Mouse (Mus musculus) embryonic facial prominence, embryonic 13.5 days (tissue): ENCODE data around the gene Gm28729. TPM values are rescaled to one million over a fixed set of nuclear protein-coding genes. Genes with fewer than 3 reads are reported as not detected.

Experiments
- ATAC-seq: fragments of 200-750 bp; cut with Nextera tagmentation; 2 replicates; pipeline ENCODE4 v1.8.0; 2017; ENCODE audit warnings: low read depth; ENCODE audit not compliant: insufficient number of reproducible peaks, insufficient read depth, low FRiP score, low TSS enrichment
- H3K27ac ChIP-seq: fragments of 300-500 bp; sonication (generic); 2 replicates; pipeline ENCODE4 v1.5.1; 2015; ENCODE audit warnings: moderate library complexity, mild to moderate bottlenecking, inconsistent platforms
- H3K27me3 ChIP-seq: fragments of 300-500 bp; sonication (generic); 2 replicates; pipeline ENCODE4 v1.6.1; 2015; ENCODE audit warnings: mild to moderate bottlenecking, inconsistent platforms
- H3K36me3 ChIP-seq: fragments of 300-500 bp; sonication (generic); 2 replicates; pipeline ENCODE4 v1.6.1; 2015; ENCODE audit warnings: mild to moderate bottlenecking, inconsistent platforms
- H3K4me1 ChIP-seq: fragments of 300-500 bp; sonication (generic); 2 replicates; pipeline ENCODE4 v1.6.1; 2015; ENCODE audit warnings: inconsistent platforms
- H3K4me2 ChIP-seq: fragments of 300-500 bp; sonication (generic); 2 replicates; pipeline ENCODE4 v1.6.1; 2015; ENCODE audit warnings: moderate library complexity, mild to moderate bottlenecking, inconsistent platforms
- H3K4me3 ChIP-seq: fragments of 300-500 bp; sonication (generic); 2 replicates; pipeline ENCODE4 v1.5.1; 2015; ENCODE audit warnings: mild to moderate bottlenecking, inconsistent platforms
- H3K9ac ChIP-seq: fragments of 300-500 bp; sonication (generic); 2 replicates; pipeline ENCODE4 v1.6.1; 2015; ENCODE audit warnings: mild to moderate bottlenecking, inconsistent platforms
- H3K9me3 ChIP-seq: fragments of 300-500 bp; sonication (generic); 2 replicates; pipeline ENCODE4 v1.6.1; 2016; ENCODE audit warnings: inconsistent platforms
- WGBS: fragments of 180-500 bp; shearing (Covaris S2); methylation state at CpG from one replicate; pipeline ENCODE4 v1.1.7; 2015; ENCODE audit warnings: mixed read lengths; 5-methylcytosine and 5-hydroxymethylcytosine counted together
- polyA plus RNA-seq: library from polyadenylated mRNA; unstranded; fragments of >200 nt; fragmentation: Nextera tagmentation; extraction: Ambion mirVana; gene quantifications from 2 replicates; pipeline ENCODE4 v1.2.1, GENCODE M21; 2015

Gm28729 gene
- not detected in 2 replicates for polyA plus RNA-seq

DNA sequence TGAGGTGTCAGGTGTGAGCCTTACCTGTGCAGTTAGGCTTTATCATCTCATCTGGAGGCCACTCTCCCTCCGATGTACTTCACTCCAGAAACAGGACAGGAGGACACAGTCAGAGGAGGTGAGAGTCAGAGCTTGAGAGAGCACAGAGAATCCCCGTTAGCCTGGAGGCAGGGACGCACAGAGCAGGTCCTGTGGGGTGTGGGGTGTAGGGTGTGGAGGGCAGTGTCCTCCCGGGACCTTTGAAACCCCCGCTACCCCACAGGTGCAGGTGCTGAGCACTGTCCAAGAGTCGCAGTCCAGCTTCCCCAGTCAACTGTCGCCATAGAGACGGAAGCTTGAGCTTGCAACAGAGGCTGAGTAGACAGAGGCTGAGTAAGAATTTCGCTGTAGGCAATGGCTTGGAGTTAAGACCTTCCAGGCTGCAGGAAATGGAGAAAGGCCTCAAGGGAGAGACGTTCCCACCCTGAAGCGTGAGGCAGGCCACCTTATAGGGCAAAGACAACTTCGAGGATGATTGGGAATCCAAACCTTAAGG is at the start of gene Gm28729:
Gm28729 (minus strand) TSS at position 293 of the 535 bp plus-strand sequence.
- no peak within 1 kb of the TSS for H3K9ac ChIP-seq
- H3K4me2 ChIP-seq, result no peak within 1 kb of the TSS
- H3K4me3 ChIP-seq, result no peak within 1 kb of the TSS
- 46% methylated on average over 12 of the region's 12 CpGs for WGBS
- H3K36me3 ChIP-seq, result no peaks in the 10 kb centered on the region
- ATAC-seq, result no peak
- no peak within 1 kb of the TSS for H3K27ac ChIP-seq
- H3K27me3 ChIP-seq, result no peaks in the 10 kb centered on the region
- no peaks in the 10 kb centered on the region for H3K4me1 ChIP-seq
- no peaks in the 10 kb centered on the region for H3K9me3 ChIP-seq

DNA sequence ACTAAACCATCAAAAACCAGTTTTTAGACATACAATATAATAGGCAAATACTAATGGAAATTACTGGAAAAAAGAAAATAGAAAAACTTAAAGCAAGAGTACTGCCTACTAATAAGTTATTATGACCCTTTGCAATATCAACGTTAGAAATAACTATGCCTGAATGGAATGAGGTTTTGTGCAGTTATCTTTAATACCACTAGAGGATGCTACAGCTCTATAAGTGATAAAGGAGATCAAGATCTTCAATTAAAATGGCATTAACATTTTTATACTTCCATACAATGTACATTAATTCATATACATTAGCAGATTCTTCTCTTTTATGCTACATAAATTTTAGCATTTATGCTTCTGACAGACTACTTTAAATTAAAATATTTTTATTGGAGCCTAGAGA is 48.2 kb upstream of the Gm28729 start:
- H3K4me3 ChIP-seq, result no peak overlapping the region
- H3K27me3 ChIP-seq, result no peaks in the 10 kb centered on the region
- 16% methylated on average over 1 of the region's 1 CpGs for WGBS
- no peak for ATAC-seq
- H3K36me3 ChIP-seq, result peaks cover 29% of the 10 kb centered on the region
- no peak overlapping the region for H3K9ac ChIP-seq
- H3K9me3 ChIP-seq, result no peaks in the 10 kb centered on the region
- no peak overlapping the region for H3K27ac ChIP-seq
- H3K4me1 ChIP-seq, result no peaks in the 10 kb centered on the region; the same call in 1 of the 2 replicates
- H3K4me2 ChIP-seq, result no peak overlapping the region

DNA sequence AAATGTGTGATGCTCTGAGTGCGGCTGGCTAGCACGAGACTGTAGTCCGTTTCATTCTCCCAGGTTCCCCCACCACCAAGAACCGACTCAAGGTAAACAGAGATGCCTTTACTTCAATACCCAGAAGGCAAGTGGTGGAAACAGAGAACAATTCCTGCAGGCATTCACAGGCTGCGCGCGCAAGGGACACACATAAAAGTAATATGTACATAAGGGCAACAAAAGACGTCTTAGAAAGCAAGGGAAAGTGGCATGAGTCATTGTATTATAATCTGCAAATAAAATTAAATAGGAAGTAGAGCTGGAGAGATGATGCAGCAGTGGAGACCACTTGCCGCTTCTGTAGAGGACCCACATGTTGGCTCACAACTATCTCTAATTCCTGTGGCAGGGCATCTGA is 47.7 kb upstream of the Gm28729 start:
- no peaks in the 10 kb centered on the region for H3K9me3 ChIP-seq
- no peak overlapping the region for H3K4me3 ChIP-seq
- WGBS, result 89% methylated on average over 9 of the region's 9 CpGs
- no peak overlapping the region for H3K27ac ChIP-seq
- H3K36me3 ChIP-seq, result peaks cover 29% of the 10 kb centered on the region
- ATAC-seq, result no peak
- H3K27me3 ChIP-seq, result no peaks in the 10 kb centered on the region
- no peaks in the 10 kb centered on the region for H3K4me1 ChIP-seq
- no peak overlapping the region for H3K9ac ChIP-seq
- H3K4me2 ChIP-seq, result no peak overlapping the region

DNA sequence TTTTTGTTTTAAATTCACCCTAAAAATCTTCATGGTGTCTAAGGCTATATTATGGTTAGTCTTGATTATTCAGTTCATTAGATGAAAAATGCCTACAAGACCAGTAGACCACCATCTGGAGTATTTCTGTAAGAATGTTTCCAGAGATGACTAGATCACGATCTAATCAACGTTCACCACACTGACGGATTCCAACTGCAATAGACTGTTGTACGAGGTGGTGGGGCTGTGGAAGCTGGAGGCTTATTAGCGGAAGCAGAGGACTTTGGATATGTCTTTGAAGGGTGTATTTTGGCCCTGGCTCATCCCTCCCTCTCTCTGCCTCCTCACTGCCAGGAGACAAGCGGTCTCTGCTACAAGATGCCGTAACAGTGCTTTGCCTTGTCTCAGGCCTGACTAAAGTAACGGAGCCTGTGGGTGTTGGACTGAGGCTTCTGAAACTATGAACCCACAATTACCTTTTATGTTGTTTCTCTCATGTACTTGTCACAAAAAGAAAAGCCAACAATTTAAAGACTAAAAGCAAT is 41.5 kb upstream of the Gm28729 start:
- Histone ChIP-seq H3K9ac (no peak overlapping the region), H3K9me3 (no peaks in the 10 kb centered on the region), H3K4me1 (no peaks in the 10 kb centered on the region), H3K27ac (no peak overlapping the region), H3K4me2 (no peak overlapping the region), H3K27me3 (no peaks in the 10 kb centered on the region), H3K36me3 (peaks cover 49% of the 10 kb centered on the region), H3K4me3 (no peak overlapping the region)
- 82% methylated on average over 8 of the region's 8 CpGs for WGBS
- no peak for ATAC-seq

DNA sequence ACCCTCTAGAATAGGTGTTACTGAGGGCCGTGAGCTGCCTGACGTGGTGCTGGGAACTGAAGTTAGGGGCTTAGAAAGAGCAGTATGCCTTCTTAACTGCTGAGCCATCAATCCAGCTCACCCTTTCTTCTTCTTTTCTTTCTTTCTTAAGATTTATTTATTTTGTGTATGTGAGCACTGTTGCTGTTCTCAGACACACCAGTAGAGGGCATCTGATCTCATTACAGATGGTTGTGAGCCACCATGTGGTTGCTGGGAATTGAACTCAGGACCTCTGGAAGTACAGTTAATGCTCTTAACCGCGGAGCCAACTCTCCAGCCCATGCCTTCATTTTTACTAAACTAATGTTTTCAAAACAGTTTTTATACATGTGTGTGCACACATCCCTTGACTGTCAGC is 38.4 kb upstream of the Gm28729 start:
- Histone ChIP-seq H3K9me3 (no peaks in the 10 kb centered on the region), H3K27ac (no peak overlapping the region), H3K36me3 (peaks cover 53% of the 10 kb centered on the region), H3K4me2 (no peak overlapping the region), H3K27me3 (no peaks in the 10 kb centered on the region), H3K4me3 (no peak overlapping the region), H3K9ac (no peak overlapping the region), H3K4me1 (no peaks in the 10 kb centered on the region)
- 97% methylated on average over 4 of the region's 4 CpGs for WGBS
- ATAC-seq, result no peak

DNA sequence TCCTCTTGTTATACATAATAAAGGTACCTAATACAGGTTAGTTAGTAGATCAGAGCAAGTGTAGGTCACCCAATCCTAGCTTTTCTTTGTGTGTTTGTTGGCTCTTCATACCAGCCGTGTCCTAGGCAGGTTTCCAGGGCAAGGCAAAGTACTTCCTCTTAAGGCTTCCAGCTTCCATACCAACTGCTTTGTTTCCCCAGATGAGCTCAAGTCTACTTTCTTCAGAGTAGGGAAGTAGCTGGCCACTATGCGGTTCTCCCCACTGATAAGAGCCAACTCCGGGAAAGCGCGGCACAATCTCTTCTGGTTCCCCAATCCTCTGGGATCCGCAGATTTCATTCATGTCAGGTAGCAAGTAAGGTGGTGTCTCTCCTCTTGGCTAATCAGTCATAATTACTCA is 34.1 kb upstream of the Gm28729 start:
- no peak overlapping the region for H3K4me2 ChIP-seq
- no peaks in the 10 kb centered on the region for H3K9me3 ChIP-seq
- no peaks in the 10 kb centered on the region for H3K4me1 ChIP-seq
- H3K36me3 ChIP-seq, result peaks cover 47% of the 10 kb centered on the region
- 97% methylated on average over 6 of the region's 6 CpGs for WGBS
- no peak overlapping the region for H3K27ac ChIP-seq
- H3K27me3 ChIP-seq, result no peaks in the 10 kb centered on the region
- H3K9ac ChIP-seq, result no peak overlapping the region
- H3K4me3 ChIP-seq, result no peak overlapping the region
- no peak for ATAC-seq

DNA sequence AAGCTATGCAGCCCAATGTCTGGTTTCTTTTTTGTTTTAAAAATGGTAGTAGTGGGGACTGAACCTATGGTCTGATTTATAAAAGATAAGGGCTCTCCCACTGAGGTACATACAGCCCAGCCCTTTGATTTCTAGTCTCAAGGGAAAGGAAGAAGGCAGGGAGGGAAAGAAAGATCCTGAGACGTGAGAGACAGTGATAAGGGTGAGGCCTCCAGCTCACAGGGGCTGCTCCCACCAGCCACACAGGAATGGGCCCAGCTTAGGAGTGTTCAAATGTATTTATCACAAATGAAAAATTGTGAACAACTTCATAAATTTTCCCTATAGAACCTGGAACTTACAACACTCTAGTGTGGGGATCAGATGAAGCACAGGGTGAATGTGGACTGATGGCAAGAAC is 33.5 kb upstream of the Gm28729 start:
- Histone ChIP-seq H3K36me3 (peaks cover 41% of the 10 kb centered on the region), H3K9me3 (no peaks in the 10 kb centered on the region), H3K9ac (no peak overlapping the region), H3K27ac (no peak overlapping the region), H3K4me1 (no peaks in the 10 kb centered on the region), H3K4me3 (no peak overlapping the region), H3K4me2 (no peak overlapping the region), H3K27me3 (no peaks in the 10 kb centered on the region)
- 62% methylated on average over 1 of the region's 1 CpGs for WGBS
- no peak for ATAC-seq

DNA sequence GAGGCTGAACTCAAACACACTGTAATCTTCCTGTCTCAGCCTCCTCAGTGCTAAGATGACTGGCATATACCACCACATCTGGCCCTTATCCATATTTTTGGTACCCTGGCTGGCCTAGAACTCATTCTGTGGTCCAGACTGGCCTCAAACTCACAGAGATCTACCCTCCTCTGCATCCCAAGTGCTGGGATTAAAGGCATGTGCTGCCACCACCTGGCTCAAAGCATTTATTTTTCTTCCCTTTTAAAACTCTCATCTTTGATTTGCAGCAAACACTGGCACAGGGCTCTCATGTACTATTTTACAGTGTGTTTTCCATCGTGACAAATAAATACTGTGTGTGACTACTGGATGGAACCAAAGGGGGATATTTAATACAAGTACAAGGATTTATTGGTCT is 29.0 kb upstream of the Gm28729 start:
- no peaks in the 10 kb centered on the region for H3K27me3 ChIP-seq
- H3K9ac ChIP-seq, result no peak overlapping the region
- 83% methylated on average over 1 of the region's 1 CpGs for WGBS
- no peak overlapping the region for H3K27ac ChIP-seq
- no peaks in the 10 kb centered on the region for H3K4me1 ChIP-seq
- no peak for ATAC-seq
- H3K36me3 ChIP-seq, result peaks cover 34% of the 10 kb centered on the region
- no peaks in the 10 kb centered on the region for H3K9me3 ChIP-seq
- no peak overlapping the region for H3K4me2 ChIP-seq
- no peak overlapping the region for H3K4me3 ChIP-seq

DNA sequence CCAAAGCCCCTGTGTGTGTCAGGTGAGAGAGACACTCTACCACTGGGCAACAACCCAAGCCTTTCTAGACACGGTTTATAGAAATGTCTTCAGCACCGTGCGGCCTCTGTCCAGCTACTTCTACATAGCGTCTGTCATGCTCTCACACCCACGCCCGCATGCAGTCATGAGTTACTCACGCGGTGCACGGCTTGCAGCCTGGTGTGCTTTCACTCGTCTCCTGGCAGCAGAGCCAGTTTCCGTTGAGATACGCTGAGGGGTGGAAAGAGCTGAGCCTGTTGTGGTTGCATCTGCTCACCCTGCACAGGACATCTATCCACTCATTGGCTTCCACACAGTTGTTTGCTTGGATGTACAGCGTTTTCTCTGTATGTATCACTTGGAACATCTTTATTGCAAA is 20.3 kb upstream of the Gm28729 start:
- no peaks in the 10 kb centered on the region for H3K9me3 ChIP-seq
- WGBS, result 93% methylated on average over 13 of the region's 13 CpGs
- ATAC-seq, result no peak

DNA sequence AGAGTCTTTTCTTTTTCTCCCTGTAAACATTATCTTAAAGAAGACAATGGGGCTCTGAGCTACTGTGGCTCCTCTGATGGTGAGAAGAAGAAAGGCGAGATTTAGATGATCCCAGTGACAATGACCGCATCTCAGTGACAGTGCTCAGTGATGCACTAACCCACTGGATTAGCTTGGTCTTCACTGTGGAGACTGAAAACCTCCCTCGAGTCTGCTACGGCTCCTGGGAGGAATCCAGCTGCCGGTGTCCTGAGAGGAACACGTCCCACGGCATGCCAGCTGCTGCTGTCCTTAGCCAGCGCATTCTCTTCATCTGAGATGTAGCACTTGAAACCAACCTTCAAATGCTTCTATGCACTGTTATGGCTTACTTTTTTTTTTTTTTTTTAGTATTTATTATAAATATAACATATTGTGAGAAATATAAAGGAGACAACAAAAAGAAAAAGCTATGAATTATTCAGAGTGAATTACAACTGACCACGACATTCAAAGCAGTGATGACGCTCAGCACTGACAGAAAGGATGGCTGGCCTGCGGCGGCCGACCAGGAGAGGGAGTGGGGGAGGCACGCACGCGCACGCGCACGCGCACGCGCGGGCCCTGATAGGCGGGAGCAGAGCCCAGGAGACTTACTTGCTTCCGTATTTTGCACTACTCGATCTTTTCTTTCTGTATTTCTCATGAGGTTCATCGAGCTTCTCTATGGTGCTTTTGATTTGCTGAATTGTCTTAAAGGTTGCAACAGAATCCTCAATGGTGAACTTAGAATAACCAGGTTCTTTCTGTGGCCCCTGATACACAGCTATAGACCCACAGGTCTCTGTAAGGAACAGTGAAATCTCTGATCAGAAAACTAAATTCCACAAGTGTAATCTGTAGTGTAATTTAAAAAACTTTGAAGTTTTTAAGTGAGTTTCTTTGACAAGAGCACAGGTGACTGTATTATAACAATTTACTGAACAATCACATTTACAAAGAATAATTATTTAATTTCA is 18.9 kb upstream of the Gm28729 start:
- Histone ChIP-seq H3K9me3 (no peaks in the 10 kb centered on the region), H3K27ac (no peak overlapping the region), H3K4me2 (peak overlapping the region; percentile 39), H3K4me3 (no peak overlapping the region), H3K27me3 (no peaks in the 10 kb centered on the region), H3K4me1 (no peaks in the 10 kb centered on the region), H3K36me3 (peaks cover 54% of the 10 kb centered on the region), H3K9ac (no peak overlapping the region)
- ATAC-seq, result no peak
- 31% methylated on average over 27 of the region's 27 CpGs for WGBS

More for the DNA sequence above, 20.3 kb upstream of the Gm28729 start:
- Histone ChIP-seq H3K36me3 (peaks cover 54% of the 10 kb centered on the region), H3K4me3 (no peak overlapping the region), H3K27me3 (no peaks in the 10 kb centered on the region), H3K27ac (no peak overlapping the region), H3K4me2 (no peak overlapping the region), H3K4me1 (no peaks in the 10 kb centered on the region), H3K9ac (no peak overlapping the region)

DNA sequence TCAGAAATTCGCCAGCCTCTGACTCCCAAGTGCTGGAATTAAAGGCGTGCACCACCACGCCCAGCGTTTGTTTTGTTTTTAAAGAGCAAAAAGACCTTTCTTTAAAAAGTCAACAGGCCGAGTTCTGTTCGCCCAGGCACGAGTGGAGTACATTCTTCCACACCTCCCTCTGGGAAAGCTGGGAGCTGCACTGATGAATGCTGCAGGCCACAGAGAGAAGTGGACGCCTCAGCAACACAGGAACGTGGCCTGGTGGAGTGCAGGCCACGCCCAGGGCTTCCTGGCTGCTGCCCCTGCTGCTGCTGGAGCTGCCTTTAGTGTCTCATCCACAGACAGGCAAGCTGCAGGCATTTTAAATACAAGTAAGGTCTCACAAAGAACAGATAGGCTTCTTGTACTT is 13.9 kb upstream of the Gm28729 start:
- H3K4me3 ChIP-seq, result no peak overlapping the region
- no peak overlapping the region for H3K27ac ChIP-seq
- peaks cover 23% of the 10 kb centered on the region for H3K36me3 ChIP-seq
- WGBS, result 59% methylated on average over 10 of the region's 10 CpGs
- ATAC-seq, result no peak
- H3K27me3 ChIP-seq, result no peaks in the 10 kb centered on the region
- H3K9ac ChIP-seq, result no peak overlapping the region
- H3K4me2 ChIP-seq, result no peak overlapping the region
- no peaks in the 10 kb centered on the region for H3K9me3 ChIP-seq
- H3K4me1 ChIP-seq, result peaks cover 12% of the 10 kb centered on the region

DNA sequence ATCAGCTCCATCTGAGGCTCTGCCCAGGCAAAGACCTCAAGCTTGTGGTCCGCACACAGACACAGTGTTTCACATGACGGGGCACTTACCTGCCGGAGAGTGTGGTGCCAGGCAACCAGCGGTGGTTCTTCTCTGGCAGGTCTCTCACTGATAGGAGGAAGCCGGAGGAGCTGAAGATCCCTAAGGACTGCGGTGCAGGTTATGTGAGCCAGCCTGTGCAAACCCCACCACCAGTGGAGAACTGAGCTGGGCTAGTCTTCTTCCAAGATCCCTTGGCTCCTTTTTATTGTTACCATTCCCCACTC is 12.5 kb upstream of the Gm28729 start:
- WGBS, result 86% methylated on average over 6 of the region's 6 CpGs
- H3K4me2 ChIP-seq, result peak overlapping the region; percentile 70
- peaks cover 13% of the 10 kb centered on the region for H3K36me3 ChIP-seq
- no peak overlapping the region for H3K4me3 ChIP-seq
- ATAC-seq, result no peak
- no peaks in the 10 kb centered on the region for H3K9me3 ChIP-seq
- H3K9ac ChIP-seq, result no peak overlapping the region
- H3K27me3 ChIP-seq, result no peaks in the 10 kb centered on the region
- H3K27ac ChIP-seq, result no peak overlapping the region; the same call in 1 of the 2 replicates
- H3K4me1 ChIP-seq, result peaks cover 12% of the 10 kb centered on the region
